Mouse (Mus musculus): Measurements from ENCODE around the gene Lrrn4cl. TPM values are rescaled to one million over a fixed set of nuclear protein-coding genes. Genes with fewer than 3 reads are reported as not detected.
"Not testable (repeated sequence)": the region's sequence is repeated elsewhere in the genome, so short reads cannot be mapped to it uniquely, and the experiment has no call there.

Gene Lrrn4cl
- total RNA-seq, 2 experiments from 2014 or later: 5.8 to 8.8 TPM

- intact Hi-C loops (cut with DNase I): loop anchor here (2.0 kb wide), 1 partner anchor 56 kb away; the partner anchor contains the start of genes Eml3 and Rom1
- DNase-seq: no peak
These were observed 21.8 kb downstream of the Lrrn4cl start for GRCm38 (mm10) chr19:8872266-8872840.

DNA sequence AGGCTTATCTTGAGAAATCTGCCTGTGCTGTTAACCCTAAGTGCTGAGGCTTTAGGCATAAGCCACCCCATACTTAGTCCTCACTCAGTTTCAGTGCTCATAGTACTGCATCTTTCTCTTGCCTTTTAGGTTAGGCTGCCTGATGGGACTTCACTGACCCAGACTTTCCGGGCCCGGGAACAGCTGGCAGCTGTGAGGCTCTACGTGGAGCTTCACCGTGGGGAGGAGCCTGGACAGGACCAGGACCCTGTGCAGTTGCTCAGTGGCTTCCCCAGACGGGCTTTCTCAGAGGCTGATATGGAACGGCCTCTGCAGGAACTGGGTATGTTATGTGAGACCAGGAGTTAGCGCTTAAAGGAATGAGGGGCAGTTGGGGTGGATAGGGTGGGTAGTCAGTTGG, 24.5 kb downstream of the Lrrn4cl start:
- intact Hi-C loops (cut with DNase I): no loop called here
- DNase-seq: no peak

DNA sequence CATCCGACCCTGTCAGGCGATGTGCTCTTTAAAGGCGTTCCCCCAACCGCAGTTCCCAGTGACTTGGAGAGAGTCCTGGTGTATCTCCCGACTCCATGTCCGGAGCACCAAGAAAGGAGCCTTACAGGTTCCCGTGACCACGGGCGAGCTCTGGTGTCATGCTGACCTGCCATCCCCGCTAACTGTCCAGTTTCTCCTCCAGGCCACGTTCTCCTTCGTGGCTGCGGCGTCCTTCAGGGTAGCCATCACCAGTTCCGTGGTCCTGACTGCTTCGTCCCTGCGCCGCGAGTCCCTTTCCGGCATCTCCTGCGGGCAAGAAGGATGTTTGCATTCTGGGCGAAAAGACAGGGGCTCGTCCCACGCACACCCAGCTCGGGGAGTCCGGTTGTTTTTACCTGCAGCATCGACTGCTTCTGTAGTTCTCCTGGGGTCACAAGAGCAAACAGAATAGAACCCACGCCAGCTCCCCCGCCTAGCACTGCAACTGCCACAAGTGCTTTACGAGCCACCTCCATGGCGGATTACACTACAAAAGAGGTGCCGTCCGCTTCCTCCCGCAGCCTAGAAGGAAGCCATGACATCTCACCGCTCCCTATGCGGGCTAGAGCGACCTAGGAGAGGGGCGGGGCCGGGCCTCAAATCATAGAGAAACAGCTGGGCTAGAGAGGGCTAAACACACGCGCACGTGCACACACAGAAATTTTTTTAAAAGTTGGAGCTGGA, 29.9 kb downstream of the Lrrn4cl start, which contains the start of gene Uqcc3:
Gene Uqcc3 (minus strand): TSS at position 613 of the 723 bp plus-strand sequence.
- intact Hi-C loops (cut with DNase I): no loop called here
- DNase-seq: peak; percentile 83 to 84

DNA sequence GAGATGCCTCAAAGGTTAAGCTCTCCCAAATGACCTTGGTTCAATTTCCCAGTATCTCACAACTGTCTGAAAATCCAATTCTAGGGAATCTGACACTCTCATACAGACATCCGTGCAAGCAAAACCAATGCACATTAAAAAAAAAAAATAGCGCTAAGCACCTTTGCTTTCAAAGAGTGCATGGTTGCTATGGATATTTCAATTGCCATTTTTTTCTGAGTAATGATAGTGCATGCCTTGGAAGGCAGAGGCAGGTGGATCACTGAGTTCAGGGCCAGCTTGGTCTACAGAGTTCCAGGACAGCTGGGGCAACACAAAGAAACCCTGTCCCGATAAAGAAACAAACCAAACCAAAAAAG, 30.4 kb downstream of the Lrrn4cl start:
- intact Hi-C loops (cut with DNase I): no loop called here
- DNase-seq: no peak

DNA sequence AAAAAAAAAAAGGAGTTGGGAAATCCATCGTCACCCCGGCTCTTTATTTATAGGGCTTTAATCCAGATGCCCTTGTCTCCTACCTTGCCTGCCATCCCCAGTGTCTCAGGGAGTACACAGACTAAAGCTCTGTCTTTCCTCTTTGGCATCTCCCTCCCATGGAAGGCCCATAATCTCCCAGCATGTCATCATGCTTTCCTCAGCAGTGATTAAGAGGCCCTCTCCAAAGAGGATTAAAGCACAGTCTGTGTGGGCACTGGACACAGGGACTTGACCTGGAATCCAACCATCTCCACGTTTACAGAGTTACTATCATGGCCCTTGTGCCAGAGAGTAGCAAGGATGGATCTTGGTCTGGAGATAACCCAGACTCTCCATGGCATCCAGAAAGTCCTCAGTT, 33.0 kb downstream of the Lrrn4cl start, which contains the start of the genes Lbhd1 and Gm49403:
Gene Lbhd1 (plus strand): TSS at position 117 of the 400 bp plus-strand sequence.
Gene Gm49403 (plus strand): TSS at position 315 of the 400 bp plus-strand sequence.
- DNase-seq: no peak
- intact Hi-C loops (cut with DNase I): no loop called here

GRCm38 (mm10) chr19:8886916-8887584, 36.5 kb downstream of the Lrrn4cl start:
- DNase-seq: no peak
- intact Hi-C loops (cut with DNase I): no loop called here

DNA sequence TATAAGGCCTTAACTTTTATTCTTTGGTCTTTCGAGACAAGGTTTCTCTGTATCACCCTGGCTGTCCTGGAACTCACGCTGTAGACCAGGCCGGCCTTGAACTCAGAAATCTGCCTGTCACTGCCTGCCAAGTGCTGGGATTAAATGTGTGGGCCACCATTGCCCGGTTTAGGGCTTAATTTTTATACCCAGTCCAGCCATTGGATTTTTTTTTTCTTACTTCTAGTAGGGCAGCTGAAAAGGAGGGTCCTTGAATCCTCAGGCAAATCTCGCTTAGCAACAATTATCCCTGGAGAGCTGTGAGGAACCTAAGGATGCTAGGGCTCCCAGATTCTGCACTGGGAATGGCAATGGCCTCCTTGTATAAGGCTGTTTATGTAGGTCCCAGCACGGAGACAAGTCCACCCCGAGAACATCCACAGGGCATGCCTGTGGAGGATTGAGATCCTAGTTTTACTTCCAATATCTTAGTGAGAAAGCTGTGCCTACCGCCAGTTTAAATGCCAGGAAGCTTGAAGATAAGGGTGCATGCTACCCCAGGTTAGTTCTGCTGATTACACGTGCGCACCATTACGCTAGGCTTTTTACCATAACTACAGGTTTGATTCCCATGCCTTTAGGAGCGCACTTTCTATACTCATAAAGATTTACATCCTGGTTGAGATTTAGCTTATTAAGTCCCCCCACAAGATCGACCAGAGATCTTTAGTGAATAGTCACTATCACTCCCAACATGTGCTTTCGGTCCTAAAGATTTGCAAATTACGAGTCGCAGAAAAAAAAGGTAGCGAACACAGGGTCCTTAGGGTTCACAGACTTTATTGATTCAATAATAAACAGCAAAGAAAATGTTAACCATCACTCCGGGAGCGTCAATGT, 37.3 kb downstream of the Lrrn4cl start:
- DNase-seq: no peak
- intact Hi-C loops (cut with DNase I): no loop called here

DNA sequence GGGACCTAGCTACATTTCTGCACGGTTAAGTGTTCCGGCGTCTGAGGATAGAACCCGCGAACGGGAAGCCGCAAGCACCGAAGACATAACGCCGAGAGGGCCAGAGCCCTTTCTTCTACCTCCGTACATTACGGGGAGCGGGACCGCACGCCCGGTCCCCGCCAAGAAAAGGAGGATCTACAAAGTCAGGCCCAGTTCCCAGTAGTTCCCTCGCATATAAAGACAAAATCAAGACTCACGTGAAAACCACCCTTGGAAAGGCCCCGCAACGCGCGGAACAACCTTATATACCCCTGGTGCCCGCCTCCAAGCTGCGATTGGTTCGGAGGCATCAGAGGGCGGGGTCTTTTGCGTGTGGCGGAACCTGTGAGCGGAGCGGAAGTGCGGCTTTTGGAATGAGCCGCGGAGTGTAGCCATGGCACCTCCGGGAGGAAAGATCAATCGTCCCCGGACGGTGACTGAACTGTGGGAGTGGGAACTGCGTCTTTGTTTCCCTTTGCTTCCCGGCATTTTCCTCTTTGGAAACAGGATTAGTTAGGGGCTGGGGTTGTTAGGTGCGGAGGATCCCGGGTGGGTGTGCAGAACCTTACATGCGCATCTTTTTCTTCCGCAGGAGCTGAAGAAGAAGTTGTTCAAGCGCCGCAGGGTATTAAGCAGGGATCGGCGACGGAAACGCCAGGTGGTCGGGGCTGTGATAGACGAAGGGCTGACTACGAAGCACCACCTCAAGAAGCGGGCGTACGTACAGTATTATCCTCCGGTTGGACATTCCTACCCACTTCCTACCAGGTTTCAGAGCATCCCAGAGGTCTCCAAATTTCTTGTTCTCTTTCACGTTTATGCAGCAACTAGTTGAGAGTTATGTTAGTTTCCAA, 38.2 kb downstream of the Lrrn4cl start, which contains the start of the genes 1810009A15Rik and Gm49416:
Gene 1810009A15Rik (plus strand): TSS at position 343 of the 875 bp plus-strand sequence.
Gene Gm49416 (plus strand): TSS at position 416 of the 875 bp plus-strand sequence.
- intact Hi-C loops (cut with DNase I): no loop called here
- DNase-seq: peak; percentile 86 to 93

GRCm38 (mm10) chr19:8892829-8893766, 42.5 kb downstream of the Lrrn4cl start, which contains the start of gene Ints5:
Ints5 (plus strand) TSS chr19:8893005.
- peak; percentile 79 to 84 for DNase-seq
- intact Hi-C loops (cut with DNase I): loop anchor here (5.0 kb wide), 1 partner anchor 51 kb away; no protein-coding TSS in a partner anchor

DNA sequence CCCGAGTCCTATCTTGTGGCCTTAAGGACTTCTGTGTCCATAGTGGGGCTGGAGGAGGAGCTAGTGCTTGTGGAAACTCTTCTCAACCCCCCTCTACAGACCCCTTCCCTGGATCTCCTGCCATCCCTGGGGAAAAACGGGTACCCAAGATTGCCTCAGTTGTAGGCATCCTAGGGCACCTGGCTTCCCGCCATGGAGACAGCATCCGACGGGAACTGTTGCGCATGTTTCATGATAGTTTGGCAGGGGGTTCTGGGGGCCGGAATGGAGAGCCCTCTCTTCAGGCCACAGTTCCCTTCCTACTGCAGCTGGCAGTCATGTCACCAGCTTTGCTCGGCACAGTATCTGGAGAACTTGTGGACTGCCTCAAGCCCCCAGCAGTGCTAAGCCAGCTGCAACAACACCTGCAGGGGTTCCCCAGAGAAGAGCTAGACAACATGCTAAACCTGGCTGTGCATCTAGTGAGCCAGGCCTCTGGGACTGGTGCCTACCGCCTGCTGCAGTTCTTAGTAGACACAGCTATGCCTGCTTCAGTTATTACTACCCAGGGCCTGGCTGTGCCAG, 44.9 kb downstream of the Lrrn4cl start:
- intact Hi-C loops (cut with DNase I): no loop called here
- DNase-seq: no peak

- intact Hi-C loops (cut with DNase I); DNase-seq: not testable (repeated sequence)
These were observed 45.7 kb downstream of the Lrrn4cl start for GRCm38 (mm10) chr19:8896231-8896630.

DNA sequence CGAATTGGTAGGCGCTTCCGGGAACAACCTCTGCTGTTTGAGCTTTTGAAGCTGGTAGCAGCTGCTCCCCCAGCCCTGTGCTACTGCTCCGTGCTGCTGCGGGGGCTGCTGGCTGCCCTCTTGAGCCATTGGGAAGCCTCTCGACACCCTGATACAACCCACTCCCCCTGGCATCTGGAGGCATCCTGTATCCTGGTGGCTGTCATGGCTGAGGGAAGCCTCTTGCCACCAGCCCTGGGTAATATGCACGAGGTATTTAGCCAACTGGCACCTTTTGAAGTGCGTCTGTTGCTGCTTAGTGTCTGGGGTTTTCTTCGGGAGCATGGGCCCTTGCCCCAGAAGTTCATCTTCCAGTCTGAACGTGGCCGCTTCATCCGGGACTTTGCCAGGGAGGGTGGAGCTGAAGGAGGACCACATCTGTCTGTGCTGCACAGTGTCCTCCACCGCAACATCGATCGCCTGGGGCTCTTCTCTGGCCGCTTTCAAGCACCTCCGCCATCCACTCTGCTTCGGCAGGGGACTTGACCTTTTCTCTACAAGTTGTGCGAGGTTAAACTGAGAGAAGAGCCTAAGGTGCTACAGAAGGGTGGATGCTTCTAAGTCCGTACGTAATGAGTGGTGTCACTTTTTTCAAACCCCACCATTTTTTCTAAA, 46.8 kb downstream of the Lrrn4cl start:
- intact Hi-C loops (cut with DNase I): not testable (repeated sequence)
- DNase-seq: peak; percentile 33 to 53

DNA sequence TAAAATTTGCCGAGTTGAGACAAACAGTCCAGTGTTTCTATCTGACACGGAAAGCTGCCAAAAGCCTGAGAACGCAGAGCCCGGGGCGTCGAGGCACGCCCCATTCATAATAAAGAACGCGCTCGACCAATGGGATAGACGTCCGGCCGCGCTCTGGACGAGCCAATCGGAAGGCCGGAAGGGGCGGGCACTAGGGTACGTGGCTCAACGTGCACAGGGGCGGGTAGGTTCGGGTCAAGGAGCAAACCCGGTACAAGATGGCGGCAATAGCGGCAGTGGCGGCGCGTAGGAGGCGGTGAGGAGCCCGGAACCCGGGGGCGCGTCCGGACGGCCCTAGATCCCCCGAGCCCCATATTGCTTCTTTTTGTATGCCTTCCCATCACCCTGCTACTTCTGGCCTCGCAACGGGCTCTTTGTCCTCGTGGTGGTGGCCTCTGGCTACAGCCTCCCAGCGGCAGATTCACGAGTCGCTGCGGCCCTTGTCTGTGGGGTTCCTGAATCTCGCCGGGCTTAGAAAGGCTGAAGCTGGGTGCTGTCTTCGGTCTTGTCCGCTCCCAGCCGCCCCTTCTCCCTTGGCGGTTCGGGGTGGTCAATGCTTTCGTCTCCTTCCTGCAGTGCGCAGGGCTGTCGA, 47.4 kb downstream of the Lrrn4cl start, which contains the start of gene Ganab:
Gene Ganab (plus strand): TSS at position 207 of the 631 bp plus-strand sequence.
- peak; percentile 89 to 93 for DNase-seq
- intact Hi-C loops (cut with DNase I): no loop called here

GRCm38 (mm10) chr19:8898576-8898975, 48.0 kb downstream of the Lrrn4cl start:
- DNase-seq: no peak
- intact Hi-C loops (cut with DNase I): no loop called here

- no peak for DNase-seq
- intact Hi-C loops (cut with DNase I): no loop called here
These were observed 48.5 kb downstream of the Lrrn4cl start for GRCm38 (mm10) chr19:8899079-8899478.

DNA sequence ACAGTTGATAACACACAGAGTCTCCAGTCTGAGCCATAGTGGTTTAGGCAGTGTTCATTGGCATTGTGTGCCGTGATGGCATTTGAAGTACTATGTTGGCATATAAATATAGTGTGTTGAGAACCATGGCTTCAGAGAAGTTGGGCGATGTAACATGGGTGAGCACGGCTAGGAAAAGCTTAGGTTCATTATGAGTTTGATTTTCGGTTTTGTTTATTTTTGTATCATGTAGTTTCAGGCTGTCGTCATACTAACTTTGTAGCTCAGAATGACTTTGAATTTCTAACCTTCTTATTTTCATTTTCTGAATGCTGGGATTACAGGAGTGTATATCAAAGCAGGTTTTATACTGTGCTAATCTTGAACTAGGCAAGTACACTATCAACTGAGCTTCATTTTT, 52.8 kb downstream of the Lrrn4cl start:
- DNase-seq: no peak
- intact Hi-C loops (cut with DNase I): no loop called here
